Mouse (Mus musculus) urinary bladder, postnatal 10 days (tissue): ENCODE measurements around the gene Dnajc3.
"Not testable (repeated sequence)": the region's sequence is repeated elsewhere in the genome, so short reads cannot be mapped to it uniquely, and the experiment has no call there.

Source experiments
- DNase-seq: peaks from one replicate; pipeline ENCODE4 v3.0.0; 2022; ENCODE audit warnings: low spot score

Dnajc3 gene

GRCm38 (mm10) chr14:118931181-118931580 lies 6.6 kb upstream of the Dnajc3 start:
- DNase-seq, result no peak

- no peak for DNase-seq
These were observed 4.8 kb upstream of the Dnajc3 start for GRCm38 (mm10) chr14:118932956-118933355.

GRCm38 (mm10) chr14:118934686-118935085 lies 3.1 kb upstream of the Dnajc3 start:
- DNase-seq, result no peak

- no peak for DNase-seq
These were observed 1.5 kb upstream of the Dnajc3 start for GRCm38 (mm10) chr14:118936236-118936635.

- no peak for DNase-seq
These were observed 824 bp upstream of the Dnajc3 start for GRCm38 (mm10) chr14:118936952-118937351.

GRCm38 (mm10) chr14:118938551-118938950 lies 775 bp downstream of the Dnajc3 start:
- DNase-seq, result no peak

- no peak for DNase-seq
These were observed 3.2 kb downstream of the Dnajc3 start for GRCm38 (mm10) chr14:118940796-118941495.

GRCm38 (mm10) chr14:118942076-118942475 lies 4.3 kb downstream of the Dnajc3 start:
- DNase-seq, result no peak

GRCm38 (mm10) chr14:118944702-118945101 lies 6.9 kb downstream of the Dnajc3 start:
- no peak for DNase-seq

GRCm38 (mm10) chr14:118948841-118949240 lies 11.1 kb downstream of the Dnajc3 start:
- no peak for DNase-seq

GRCm38 (mm10) chr14:118951912-118952583 lies 14.3 kb downstream of the Dnajc3 start:
- DNase-seq, result no peak

- DNase-seq, result no peak
These were observed 20.2 kb downstream of the Dnajc3 start for GRCm38 (mm10) chr14:118958010-118958409.

- DNase-seq, result no peak
These were observed 27.7 kb downstream of the Dnajc3 start for GRCm38 (mm10) chr14:118965356-118966000.

- no peak for DNase-seq
These were observed 29.9 kb downstream of the Dnajc3 start for GRCm38 (mm10) chr14:118967646-118968045.

- no peak for DNase-seq
These were observed 34.5 kb downstream of the Dnajc3 start for GRCm38 (mm10) chr14:118972268-118972667.

GRCm38 (mm10) chr14:118977136-118977816 lies 39.5 kb downstream of the Dnajc3 start:
- DNase-seq, result no peak

- DNase-seq, result no peak
These were observed 42.0 kb downstream of the Dnajc3 start for GRCm38 (mm10) chr14:118979571-118980325.

- DNase-seq, result no peak
These were observed 42.6 kb downstream of the Dnajc3 start for GRCm38 (mm10) chr14:118980358-118980757.

GRCm38 (mm10) chr14:118980890-118981289 lies 43.1 kb downstream of the Dnajc3 start:
- no peak for DNase-seq

GRCm38 (mm10) chr14:118981711-118982428 lies 44.1 kb downstream of the Dnajc3 start:
- DNase-seq, result not testable (repeated sequence)

- not testable (repeated sequence) for DNase-seq
These were observed 44.8 kb downstream of the Dnajc3 start for GRCm38 (mm10) chr14:118982429-118983045.
